Mouse (Mus musculus) intestine, embryonic 14.5 days (tissue): ENCODE data around the gene Pitx3. TPM values are rescaled to one million over a fixed set of nuclear protein-coding genes. Genes with fewer than 3 reads are reported as not detected.

Experiments used
- ATAC-seq: fragments of 200-750 bp; cut with Nextera tagmentation; replicated peaks from 2 replicates; pipeline ENCODE4 v1.8.0; 2017; ENCODE audit warnings: low read depth, moderate number of reproducible peaks, moderate TSS enrichment, moderate library complexity; ENCODE audit not compliant: low FRiP score, low TSS enrichment
- DNase-seq: peaks from one replicate; pipeline ENCODE4 v3.0.0-alpha.2; 2018; ENCODE audit warnings: low spot score
- H3K27ac ChIP-seq: fragments of 300-500 bp; sonication (generic); 2 replicates; pipeline ENCODE4 v1.5.1; 2014; ENCODE audit warnings: low read depth, mild to moderate bottlenecking, control low read depth
- H3K27me3 ChIP-seq: fragments of 300-500 bp; sonication (generic); replicated peaks from 2 replicates; pipeline ENCODE4 v1.6.1; 2014; ENCODE audit warnings: low read length, control low read depth; ENCODE audit not compliant: control insufficient read depth, insufficient read depth
- H3K36me3 ChIP-seq: fragments of 300-500 bp; sonication (generic); 2 replicates; pipeline ENCODE4 v1.6.1; 2014; ENCODE audit warnings: low read length, control low read depth; ENCODE audit not compliant: control insufficient read depth, insufficient read depth
- H3K4me1 ChIP-seq: fragments of 300-500 bp; sonication (generic); replicated peaks from 2 replicates; pipeline ENCODE4 v1.6.1; 2014; ENCODE audit warnings: low read length, control low read depth, mixed read lengths; ENCODE audit not compliant: control insufficient read depth, insufficient read depth
- H3K4me2 ChIP-seq: fragments of 300-500 bp; sonication (generic); 2 replicates; pipeline ENCODE4 v1.6.1; 2014; ENCODE audit warnings: low read length
- H3K4me3 ChIP-seq: fragments of 300-500 bp; sonication (generic); 2 replicates; pipeline ENCODE4 v1.5.1; 2014; ENCODE audit warnings: low read depth, low read length, control low read depth, mixed read lengths
- H3K9ac ChIP-seq: fragments of 300-500 bp; sonication (generic); 2 replicates; pipeline ENCODE4 v1.6.1; 2014; ENCODE audit warnings: mild to moderate bottlenecking, low read length
- H3K9me3 ChIP-seq: fragments of 300-500 bp; sonication (generic); 2 replicates; pipeline ENCODE4 v1.6.1; 2016; ENCODE audit warnings: low read length, control low read depth; ENCODE audit not compliant: control insufficient read depth
- WGBS: fragments of 180-500 bp; shearing (Covaris S2); extraction: QIAGEN DNeasy Blood & Tissue Kit; methylation state at CpG from one replicate; pipeline ENCODE4 v1.1.7; 2014; 5-methylcytosine and 5-hydroxymethylcytosine counted together
- polyA plus RNA-seq: library from polyadenylated mRNA; unstranded; fragments of >200 nt; fragmentation: Nextera tagmentation; extraction: Ambion mirVana; gene quantifications from 2 replicates; pipeline ENCODE4 v1.2.1, GENCODE M21; 2014

Pitx3 gene
- polyA plus RNA-seq, 1 experiment from 2014 or later = not detected

- Histone ChIP-seq H3K27me3 (peaks cover 16% of the 10 kb centered on the region), H3K9ac (no peak overlapping the region), H3K27ac (no peak overlapping the region), H3K9me3 (no peaks in the 10 kb centered on the region), H3K4me2 (no peak overlapping the region), H3K4me1 (no peaks in the 10 kb centered on the region), H3K36me3 (no peaks in the 10 kb centered on the region), H3K4me3 (no peak overlapping the region)
- WGBS = 87% methylated on average over 4 of the region's 4 CpGs
- ATAC-seq (no peak), DNase-seq (no peak)
Measured at GRCm38 (mm10) chr19:46126301-46126700, 21.8 kb downstream of the Pitx3 start.

- H3K27ac ChIP-seq = no peak overlapping the region
- H3K9me3 ChIP-seq = no peaks in the 10 kb centered on the region
- H3K4me2 ChIP-seq = no peak overlapping the region
- ATAC-seq = no peak
- peaks cover 2% of the 10 kb centered on the region; the same call in 1 of the 2 replicates for H3K27me3 ChIP-seq
- H3K4me1 ChIP-seq = no peaks in the 10 kb centered on the region
- no peak overlapping the region for H3K4me3 ChIP-seq
- H3K9ac ChIP-seq = no peak overlapping the region
- H3K36me3 ChIP-seq = no peaks in the 10 kb centered on the region
- DNase-seq = no peak
Measured at GRCm38 (mm10) chr19:46124651-46125050, 23.5 kb downstream of the Pitx3 start.

- 82% methylated on average over 3 of the region's 3 CpGs for WGBS
- Histone ChIP-seq H3K9me3 (no peaks in the 10 kb centered on the region), H3K27ac (no peak overlapping the region), H3K4me1 (no peaks in the 10 kb centered on the region), H3K4me3 (no peak overlapping the region), H3K27me3 (peaks cover 2% of the 10 kb centered on the region; the same call in 1 of the 2 replicates), H3K36me3 (no peaks in the 10 kb centered on the region), H3K9ac (no peak overlapping the region), H3K4me2 (no peak overlapping the region)
- ATAC-seq (no peak), DNase-seq (no peak)
Measured at GRCm38 (mm10) chr19:46123876-46124275, 24.2 kb downstream of the Pitx3 start.

GRCm38 (mm10) chr19:46120872-46121271 lies 27.3 kb downstream of the Pitx3 start:
- no peak for DNase-seq
- H3K4me1 ChIP-seq = no peaks in the 10 kb centered on the region
- 69% methylated on average over 6 of the region's 6 CpGs for WGBS
- 0 out of 2 replicates have a peak, but pooled peaks cover 2% of the 10 kb centered on the region for H3K27me3 ChIP-seq
- H3K4me3 ChIP-seq = no peak overlapping the region
- no peak overlapping the region for H3K4me2 ChIP-seq
- H3K9ac ChIP-seq = no peak overlapping the region
- no peak overlapping the region for H3K27ac ChIP-seq
- no peaks in the 10 kb centered on the region for H3K36me3 ChIP-seq
- no peak for ATAC-seq
- H3K9me3 ChIP-seq = no peaks in the 10 kb centered on the region

GRCm38 (mm10) chr19:46119458-46119857 lies 28.7 kb downstream of the Pitx3 start:
- 91% methylated on average over 3 of the region's 3 CpGs for WGBS
- Histone ChIP-seq H3K27ac (no peak overlapping the region), H3K9me3 (no peaks in the 10 kb centered on the region), H3K27me3 (0 out of 2 replicates have a peak, but pooled peaks cover 2% of the 10 kb centered on the region), H3K9ac (no peak overlapping the region), H3K4me2 (no peak overlapping the region), H3K4me3 (no peak overlapping the region), H3K36me3 (no peaks in the 10 kb centered on the region), H3K4me1 (no peaks in the 10 kb centered on the region)
- ATAC-seq (no peak), DNase-seq (no peak)

GRCm38 (mm10) chr19:46114617-46115016 lies 33.5 kb downstream of the Pitx3 start:
- no peaks in the 10 kb centered on the region for H3K9me3 ChIP-seq
- ATAC-seq = no peak

GRCm38 (mm10) chr19:46110781-46111180 lies 37.3 kb downstream of the Pitx3 start:
- H3K27me3 ChIP-seq = no peaks in the 10 kb centered on the region
- WGBS = 83% methylated on average over 5 of the region's 5 CpGs
- ATAC-seq = no peak

More at GRCm38 (mm10) chr19:46114617-46115016, 33.5 kb downstream of the Pitx3 start:
- Histone ChIP-seq H3K4me1 (no peaks in the 10 kb centered on the region), H3K27me3 (no peaks in the 10 kb centered on the region), H3K4me3 (no peak overlapping the region), H3K9ac (no peak overlapping the region), H3K27ac (no peak overlapping the region), H3K36me3 (no peaks in the 10 kb centered on the region), H3K4me2 (no peak overlapping the region)
- 50% methylated on average over 4 of the region's 4 CpGs for WGBS
- DNase-seq = no peak

GRCm38 (mm10) chr19:46110214-46110613 lies 37.9 kb downstream of the Pitx3 start:
- 91% methylated on average over 2 of the region's 2 CpGs for WGBS
- no peak for ATAC-seq
- no peak overlapping the region for H3K4me3 ChIP-seq

More at GRCm38 (mm10) chr19:46110781-46111180, 37.3 kb downstream of the Pitx3 start:
- Histone ChIP-seq H3K4me2 (no peak overlapping the region), H3K27ac (no peak overlapping the region), H3K36me3 (no peaks in the 10 kb centered on the region), H3K4me1 (no peaks in the 10 kb centered on the region), H3K4me3 (no peak overlapping the region), H3K9me3 (no peaks in the 10 kb centered on the region), H3K9ac (no peak overlapping the region)
- no peak for DNase-seq

GRCm38 (mm10) chr19:46104187-46104557 lies 44.0 kb downstream of the Pitx3 start:
- Histone ChIP-seq H3K4me1 (no peaks in the 10 kb centered on the region), H3K4me2 (no peak overlapping the region), H3K4me3 (no peak overlapping the region), H3K9me3 (no peaks in the 10 kb centered on the region), H3K36me3 (no peaks in the 10 kb centered on the region), H3K27ac (no peak overlapping the region), H3K27me3 (no peaks in the 10 kb centered on the region), H3K9ac (no peak overlapping the region)
- 64% methylated on average over 2 of the region's 2 CpGs for WGBS
- ATAC-seq (no peak), DNase-seq (no peak)

More at GRCm38 (mm10) chr19:46110214-46110613, 37.9 kb downstream of the Pitx3 start:
- no peak overlapping the region for H3K9ac ChIP-seq
- no peak overlapping the region for H3K27ac ChIP-seq
- H3K4me2 ChIP-seq = no peak overlapping the region
- H3K4me1 ChIP-seq = no peaks in the 10 kb centered on the region
- no peaks in the 10 kb centered on the region for H3K27me3 ChIP-seq
- H3K9me3 ChIP-seq = no peaks in the 10 kb centered on the region
- no peaks in the 10 kb centered on the region for H3K36me3 ChIP-seq
- no peak for DNase-seq
